Mouse (Mus musculus) adrenal gland, adult 2 months (tissue): Measurements from ENCODE around the gene C8b. TPM values are rescaled to one million over a fixed set of nuclear protein-coding genes. Genes with fewer than 3 reads are reported as not detected.
A peak's percentile ranks its signal among the peaks of the same experiment; 100 is the strongest.

Experiments used
- DNase-seq: peaks from one replicate; pipeline ENCODE4 v3.0.0; 2021
- polyA plus RNA-seq: library from polyadenylated mRNA; depleted of rRNA; stranded (reverse); fragments of >200 nt; gene quantifications from 2 replicates; pipeline ENCODE4 v1.2.3, GENCODE M21; 2012; rRNA removed
- total RNA-seq, 2 experiments: library from RNA; stranded (reverse); gene quantifications; 2 replicates each; pipeline ENCODE4 v1.2.3; 2021

C8b gene
- total and polyA plus RNA-seq, 3 experiments, result 0.18 to 1.3 TPM; not detected in 1

DNA sequence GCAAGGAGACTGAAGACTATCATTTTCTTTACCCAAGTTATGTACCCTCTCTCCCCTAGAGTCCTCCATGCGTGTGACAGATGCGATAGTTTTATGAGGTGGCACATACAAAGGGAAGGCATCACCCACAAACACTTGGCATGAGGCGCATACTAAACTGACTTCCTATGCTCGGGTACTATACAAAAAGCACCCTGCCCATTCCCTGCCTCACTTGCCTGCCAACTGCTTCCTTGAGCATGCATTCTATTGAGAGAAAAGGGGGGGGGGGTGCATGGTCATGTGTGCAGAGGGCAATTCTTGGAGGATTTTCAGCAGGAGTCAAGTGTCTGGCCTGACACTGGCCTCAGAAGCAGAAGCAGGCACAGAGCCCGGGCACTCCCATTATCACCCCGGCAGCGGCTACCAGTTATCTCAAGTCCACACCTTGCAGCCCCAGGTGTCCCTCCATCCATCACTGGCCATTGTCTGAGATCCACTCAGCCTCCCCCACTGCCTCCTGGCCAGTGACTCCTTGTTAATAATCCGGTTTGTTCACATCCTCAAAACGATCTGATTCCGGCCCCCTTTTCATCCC is 44.7 kb downstream of the C8b start:
- no peak for DNase-seq

DNA sequence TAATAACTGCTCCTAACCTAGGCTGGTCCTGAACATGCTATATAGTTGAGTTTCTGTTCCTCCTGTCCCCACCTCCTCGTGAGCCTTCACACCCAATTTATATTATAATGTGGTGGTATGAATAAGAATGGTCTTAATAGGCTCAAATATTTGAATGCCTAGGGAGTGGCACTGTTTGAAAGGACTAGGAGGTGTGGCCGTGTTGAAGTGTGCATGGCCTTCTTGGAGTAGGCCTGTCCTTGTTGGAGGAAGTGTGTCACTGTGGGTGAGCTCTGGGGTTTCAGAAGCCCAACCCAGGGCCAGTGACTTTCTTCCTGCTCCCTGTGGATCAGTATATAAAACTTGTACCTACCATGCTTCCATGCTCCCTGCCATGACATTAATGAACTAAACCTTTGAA is 47.5 kb downstream of the C8b start:
- no peak for DNase-seq

DNA sequence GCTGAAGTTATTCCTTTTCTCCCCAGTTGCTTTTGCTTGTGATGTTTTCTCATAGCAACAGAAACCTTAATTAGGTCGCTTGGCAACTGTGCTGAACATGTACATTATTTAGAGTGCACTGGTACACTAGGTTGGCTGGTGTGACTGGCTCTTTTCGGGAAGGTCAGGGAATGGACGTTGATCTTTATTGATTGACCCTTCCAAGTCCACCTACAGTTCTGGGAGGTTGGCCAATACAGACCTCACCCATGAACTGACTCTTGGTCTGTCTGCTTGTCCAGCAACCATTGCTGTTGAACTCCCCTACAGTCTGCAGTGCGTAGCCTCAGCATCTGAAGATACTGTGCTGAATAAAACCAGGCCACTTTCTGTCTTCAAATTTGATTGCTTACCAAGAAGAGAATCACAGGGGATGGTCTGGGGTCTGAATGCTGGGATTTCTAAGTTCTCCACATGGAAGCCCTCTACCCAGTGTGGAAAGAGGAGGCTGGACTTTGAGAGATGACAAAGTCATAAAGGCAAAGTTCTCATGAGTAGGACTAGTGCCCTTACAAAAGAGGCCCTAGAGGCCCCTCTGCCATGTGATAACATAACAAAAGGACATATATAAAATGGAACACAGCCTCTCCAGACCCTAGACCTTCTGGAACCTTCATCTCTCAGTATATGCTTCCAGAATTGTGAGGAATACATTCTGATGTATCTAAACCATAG is 50.6 kb downstream of the C8b start:
- DNase-seq, result no peak

DNA sequence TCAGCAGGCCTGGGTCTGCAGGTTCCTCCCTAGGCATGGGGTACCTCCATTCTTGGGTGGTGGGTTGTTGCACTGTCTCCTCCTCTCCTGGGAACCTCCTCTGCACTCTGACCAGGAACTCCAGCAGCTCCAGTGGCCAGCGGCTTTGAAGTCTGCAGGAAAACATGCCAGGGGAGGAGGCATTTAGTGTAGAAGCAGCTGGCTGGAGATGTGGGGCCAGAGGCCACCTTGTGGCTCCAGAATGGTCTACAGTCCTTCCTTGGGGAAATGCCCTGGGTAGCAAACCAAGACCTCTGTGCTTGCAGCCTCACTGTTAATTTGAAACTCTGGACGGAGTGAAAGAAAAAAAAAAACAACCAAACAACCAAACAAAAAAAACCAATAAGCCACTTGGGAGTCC is 51.4 kb downstream of the C8b start:
- no peak for DNase-seq

DNA sequence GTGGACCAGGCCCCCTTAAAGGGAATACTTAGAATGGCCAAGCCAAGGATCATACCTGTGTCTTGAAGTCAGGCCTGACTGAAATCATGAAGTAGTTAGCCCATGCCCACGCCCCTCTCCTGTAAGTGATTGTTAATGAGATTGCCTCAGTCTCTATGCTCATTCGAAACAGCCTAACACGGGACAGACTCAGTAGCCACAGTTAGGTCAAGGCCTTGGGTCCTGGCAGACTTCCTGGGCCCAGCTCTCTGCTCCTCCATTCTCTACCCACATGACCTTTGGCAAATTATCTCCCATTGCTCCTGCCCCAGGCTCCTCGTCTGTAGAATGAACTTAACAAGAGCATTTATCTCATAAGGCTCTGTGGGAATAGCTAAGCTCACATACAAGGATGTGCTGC is 52.9 kb downstream of the C8b start:
- peak; percentile 81 for DNase-seq

DNA sequence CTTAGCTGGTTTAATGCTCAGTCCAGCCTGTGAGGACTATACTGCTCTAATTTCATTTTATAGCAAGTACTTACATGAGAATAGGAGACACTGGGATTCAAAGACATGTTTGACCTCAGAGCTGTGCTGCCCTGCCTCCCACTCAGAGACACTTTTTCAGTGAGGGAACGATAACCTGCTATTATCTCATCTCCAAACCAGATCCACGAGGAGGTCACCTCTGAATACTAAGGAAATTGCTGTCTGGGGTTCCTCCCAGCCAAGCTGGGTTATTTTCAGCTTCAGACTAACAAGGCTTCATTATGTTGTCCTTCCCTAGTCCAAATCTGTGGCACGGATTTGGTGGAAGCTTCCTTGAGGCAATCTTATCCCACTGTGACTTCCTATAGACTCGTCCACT is 53.8 kb downstream of the C8b start:
- DNase-seq, result no peak

DNA sequence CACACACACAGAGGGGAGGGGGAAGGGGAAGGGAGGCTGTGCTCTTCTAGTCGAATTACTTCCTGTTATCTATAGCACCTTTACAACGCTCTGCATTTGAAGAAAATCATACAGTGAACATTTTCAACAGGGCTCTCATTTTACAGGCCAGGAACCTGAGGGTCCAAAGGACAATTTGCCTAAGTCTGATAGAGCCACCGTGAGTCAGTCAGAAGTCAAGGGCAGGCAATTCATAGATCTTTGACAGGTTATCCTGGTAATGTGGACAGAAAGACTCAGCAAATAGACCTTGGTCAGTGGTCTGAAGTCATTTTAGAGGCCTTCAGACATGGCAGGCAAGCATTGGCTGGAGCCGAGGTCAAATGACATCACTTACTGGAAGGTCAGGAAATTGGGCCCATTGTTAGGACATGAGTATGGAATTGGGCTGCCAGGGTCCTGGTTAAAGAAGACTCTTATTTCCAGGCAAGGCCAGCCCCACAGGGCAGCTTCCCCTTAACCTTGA is 57.5 kb downstream of the C8b start:
- DNase-seq, result peak; percentile 83

DNA sequence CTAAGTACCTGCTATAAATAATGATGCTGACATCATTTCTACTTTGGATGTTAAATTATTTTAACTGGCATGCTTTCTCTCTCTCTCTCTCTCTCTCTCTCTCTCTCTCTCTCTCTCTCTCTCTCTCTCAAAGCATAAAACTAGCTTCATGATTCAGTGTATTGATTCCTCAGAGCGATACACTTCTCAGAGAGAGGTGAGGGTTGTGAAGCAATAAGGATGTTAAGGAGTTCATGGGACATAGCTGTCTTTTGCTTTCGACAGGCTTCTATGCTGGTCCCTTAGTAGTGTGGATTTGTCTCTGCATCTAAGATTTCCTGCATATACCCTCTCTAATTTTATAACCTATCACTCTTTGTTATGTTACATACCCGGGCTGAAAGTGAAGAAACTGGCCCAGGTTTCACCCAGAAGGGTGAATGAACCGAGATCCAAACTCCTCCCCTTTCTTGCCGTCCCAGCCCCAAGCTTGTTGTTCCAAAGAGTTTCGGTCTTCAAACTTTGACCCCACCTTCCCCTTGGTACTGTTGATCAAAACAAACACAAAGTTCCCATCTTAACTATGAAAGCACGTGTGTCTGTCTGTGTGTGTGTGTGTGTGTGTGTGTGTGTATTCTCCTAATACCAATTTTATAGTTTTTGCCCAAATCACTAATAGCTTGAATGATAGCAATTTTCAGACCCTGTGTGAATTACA is 58.4 kb downstream of the C8b start:
- DNase-seq, result no peak

DNA sequence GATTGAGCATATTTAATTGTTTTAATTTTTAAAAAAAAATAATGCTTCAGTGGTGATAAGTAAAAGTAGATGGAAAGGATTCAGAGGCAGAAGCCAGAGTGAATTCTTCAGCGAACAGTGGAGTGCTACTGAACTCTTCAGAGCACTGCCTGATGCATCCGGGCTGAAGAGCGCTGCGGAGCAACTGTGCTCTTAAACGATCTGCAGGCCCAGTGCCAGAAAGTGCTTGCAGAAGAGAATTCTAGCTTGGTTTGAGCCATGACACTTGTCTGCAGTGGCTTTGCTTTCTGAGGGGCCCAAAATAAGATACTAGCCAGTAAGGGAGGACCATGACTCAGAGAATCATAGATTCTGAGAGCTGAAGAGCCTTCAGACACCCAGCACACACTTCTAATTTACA is 62.8 kb downstream of the C8b start:
- no peak for DNase-seq

DNA sequence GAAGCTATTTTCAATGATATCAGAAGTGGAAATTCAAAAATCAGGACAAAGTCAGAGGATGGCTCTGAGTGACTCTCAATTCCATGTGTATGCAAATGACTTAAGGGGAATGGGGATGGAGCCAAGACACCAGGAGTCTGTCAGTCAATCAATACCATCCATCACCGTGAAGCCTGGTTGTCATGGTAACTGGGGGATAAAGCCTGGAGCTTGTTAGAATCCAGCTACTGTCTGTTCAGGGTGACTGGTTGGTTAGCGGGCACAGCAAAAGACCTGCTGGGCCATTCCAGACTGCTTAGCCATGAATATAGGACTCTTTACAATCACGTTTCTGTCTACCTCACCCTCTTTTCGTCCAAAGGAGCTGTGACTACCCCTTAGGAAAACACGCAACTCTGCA is 69.0 kb downstream of the C8b start:
- DNase-seq, result no peak

DNA sequence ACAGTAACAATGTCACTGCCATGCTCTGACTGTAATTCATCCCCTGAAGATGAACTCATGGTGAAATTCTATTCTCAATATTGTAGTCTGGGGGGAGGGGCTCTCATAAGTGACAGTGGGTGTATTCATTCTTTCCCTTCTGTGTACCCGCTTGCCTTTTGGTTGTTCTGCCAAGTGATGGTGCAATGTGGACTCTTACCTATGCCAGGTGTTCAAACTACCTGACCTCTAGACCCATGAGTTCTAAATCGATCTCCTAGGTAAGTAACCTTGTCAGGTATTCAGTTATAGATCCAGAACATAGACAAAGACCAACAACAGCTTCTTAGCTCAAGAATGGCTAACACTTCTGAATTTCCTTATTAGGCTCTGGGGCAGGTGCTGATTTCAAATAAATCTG is 72.2 kb downstream of the C8b start:
- no peak for DNase-seq

DNA sequence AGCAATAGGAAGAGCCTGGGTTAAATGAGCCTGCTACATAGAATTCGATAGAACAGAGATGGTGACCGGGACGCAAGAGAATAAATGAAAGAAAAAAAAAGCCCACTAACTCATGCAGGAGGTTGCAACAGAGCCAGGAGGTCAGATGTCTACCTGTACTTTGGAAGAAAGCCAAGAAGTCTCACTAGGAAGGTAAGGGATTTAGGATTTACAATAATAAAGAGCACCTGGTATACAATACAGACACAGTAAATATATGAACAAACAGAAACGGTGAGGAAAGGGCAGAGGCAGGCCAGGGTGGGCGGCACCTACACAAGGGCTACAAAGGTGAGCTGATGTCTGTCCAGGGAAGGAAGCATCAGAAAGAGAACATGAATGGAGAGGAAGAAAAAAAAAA is 76.1 kb downstream of the C8b start:
- no peak for DNase-seq

DNA sequence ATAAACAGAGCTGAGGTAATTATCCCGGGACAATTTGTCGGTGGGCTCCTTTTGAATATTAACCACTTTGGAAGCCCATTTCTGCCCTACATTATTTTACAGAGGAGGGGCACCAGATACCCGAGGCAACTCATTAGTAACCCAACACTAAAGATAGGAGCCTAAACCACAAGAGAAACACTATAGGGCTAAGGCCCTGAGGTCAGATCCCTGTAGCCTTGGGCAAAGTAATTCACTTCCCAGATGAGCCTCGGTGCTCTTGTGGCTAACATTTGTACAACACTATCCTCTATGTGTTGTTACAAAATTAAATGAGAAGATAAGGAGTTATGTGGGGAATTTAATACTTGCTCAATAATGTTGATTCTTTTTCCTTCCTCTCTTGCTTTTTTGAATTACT is 77.4 kb downstream of the C8b start:
- no peak for DNase-seq

Other genes starting within 250 kb of the C8b start
- not detected for gene Gm17662, start 91.0 kb downstream of the C8b start, total RNA-seq
- not detected in 2 replicates for gene Gm17662, start 91.0 kb downstream of the C8b start, polyA plus RNA-seq
- under 1 TPM in 1 of 2 experiments, not detected in 1; 0.69 TPM for gene C8a, start 110.1 kb downstream of the C8b start, total RNA-seq
- not detected in 2 replicates for gene C8a, start 110.1 kb downstream of the C8b start, polyA plus RNA-seq
- under 1 TPM; 0.55 to 0.78 TPM for gene Fyb2, start 147.1 kb downstream of the C8b start, total RNA-seq
- not detected in 2 replicates for gene Fyb2, start 147.1 kb downstream of the C8b start, polyA plus RNA-seq